Mouse (Mus musculus) liver, embryonic 14.5 days (tissue): ENCODE measurements at regions not wholly inside any gene's neighbourhood (a gene's known extent, or its start where the extent isn't known, plus 50 kb on each side); places are given as distances from the start of the nearest gene placed in this dataset.

Experiments used
- CTCF ChIP-seq: IDR thresholded peaks from 2 replicates; pipeline ENCODE4 v1.5.1; 2016; ENCODE audit warnings: antibody characterized with exemption, low read depth, control low read depth
- EP300 ChIP-seq: IDR thresholded peaks from 2 replicates; pipeline ENCODE4 v1.6.1; 2016; ENCODE audit warnings: antibody characterized with exemption, low read depth

DNA sequence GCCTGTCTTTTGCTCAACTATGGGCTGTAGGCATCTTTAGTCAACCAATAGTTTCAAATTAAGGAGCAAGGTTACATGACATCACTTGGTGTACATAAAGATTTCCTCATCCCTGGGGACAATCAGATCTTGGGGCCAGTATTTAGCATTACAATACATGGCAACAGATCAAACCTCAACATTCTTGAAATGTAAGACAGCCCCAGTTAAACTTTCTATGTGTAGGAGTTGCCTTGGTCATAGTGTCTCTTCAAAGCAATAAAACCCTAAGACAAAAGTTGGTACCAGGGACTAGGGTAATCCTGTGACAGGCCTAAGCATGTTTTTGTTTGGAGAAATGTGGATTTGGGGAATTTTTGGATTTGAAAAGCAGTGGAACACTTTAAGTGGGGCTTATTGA, 338.3 kb downstream of the Lpin1 start:
- no peak for TF ChIP-seq CTCF
- no peak for TF ChIP-seq EP300
